Mouse (Mus musculus) cerebellum, adult 2 months (tissue): Measurements from ENCODE around the gene Nktr. TPM values are rescaled to one million over a fixed set of nuclear protein-coding genes. Genes with fewer than 3 reads are reported as not detected.
A peak's percentile ranks its signal among the peaks of the same experiment; 100 is the strongest.

ENCODE experiments used
- DNase-seq, 2 experiments: peaks; one replicate each; pipeline ENCODE4 v3.0.0; 2021
- H3K27ac ChIP-seq: fragments of 200-500 bp; 2 replicates; pipeline ENCODE4 v1.5.1; 2012; ENCODE audit warnings: low read length, control low read depth, inconsistent platforms; ENCODE audit not compliant: insufficient read depth
- H3K27me3 ChIP-seq: fragments of 200-500 bp; 2 replicates; pipeline ENCODE4 v1.6.1; 2012; ENCODE audit warnings: inconsistent platforms, mild to moderate bottlenecking, low read length, moderate library complexity; ENCODE audit not compliant: control insufficient read depth, insufficient read depth
- H3K4me1 ChIP-seq: fragments of 200-500 bp; 2 replicates; pipeline ENCODE4 v1.6.1; 2011; ENCODE audit warnings: low read length; ENCODE audit not compliant: control insufficient read depth, insufficient read depth
- H3K4me3 ChIP-seq: fragments of 200-500 bp; replicated peaks from 2 replicates; pipeline ENCODE3; 2011; ENCODE audit warnings: mild to moderate bottlenecking, low read depth, low read length, control low read depth; ENCODE audit not compliant: insufficient read depth
- CTCF ChIP-seq: fragments of 200-500 bp; IDR thresholded peaks from 2 replicates; pipeline ENCODE4 v1.5.1; 2011; ENCODE audit warnings: low read depth, mild to moderate bottlenecking, control low read depth, low read length, moderate library complexity, borderline replicate concordance; ENCODE audit not compliant: insufficient read depth
- POLR2A ChIP-seq: fragments of 200-500 bp; IDR thresholded peaks from 2 replicates; pipeline ENCODE4 v1.6.1; 2011; ENCODE audit warnings: low read length, control low read depth, borderline replicate concordance; ENCODE audit not compliant: insufficient read depth
- WGBS: fragments of 180-500 bp; shearing (Covaris S2); methylation state at CpG from one replicate; pipeline ENCODE4 v1.1.7; 2018; 5-methylcytosine and 5-hydroxymethylcytosine counted together
- polyA plus RNA-seq: library from polyadenylated mRNA; depleted of rRNA; stranded (reverse); fragments of >200 nt; gene quantifications from 2 replicates; pipeline ENCODE4 v1.2.3, GENCODE M21; 2012

Gene Nktr
- polyA plus RNA-seq, 1 experiment = 130 TPM

DNA sequence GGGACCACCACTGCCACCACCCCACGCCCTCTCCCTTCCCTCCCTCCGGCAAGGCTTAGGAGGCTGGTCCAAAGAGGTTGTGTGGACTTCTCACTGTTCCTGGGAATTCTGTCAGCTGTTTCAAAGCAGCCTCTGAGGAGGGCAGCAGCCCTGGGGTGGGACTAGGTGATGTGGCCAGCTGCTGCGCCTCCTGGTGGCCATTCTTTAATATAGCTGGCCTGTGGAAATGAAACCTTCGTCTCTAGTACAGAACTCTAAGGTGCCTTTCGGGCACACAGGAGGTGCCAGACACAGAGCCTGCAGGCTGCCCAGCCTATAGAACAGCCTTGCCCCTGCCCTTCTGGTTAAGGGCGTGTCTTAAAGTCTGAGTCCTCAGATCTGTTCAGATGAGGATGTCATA, 39.4 kb upstream of the Nktr start:
- TF ChIP-seq POLR2A = no peak
- TF ChIP-seq CTCF = peak; percentile 76
- peak; percentile 29 to 35 for DNase-seq
- H3K27me3 ChIP-seq = 0 out of 2 replicates have a peak, but pooled peaks cover 1% of the 10 kb centered on the region
- H3K4me1 ChIP-seq = no peaks in the 10 kb centered on the region
- H3K4me3 ChIP-seq = no peak overlapping the region
- WGBS = 11% methylated on average over 6 of the region's 6 CpGs
- H3K27ac ChIP-seq = no peak overlapping the region

DNA sequence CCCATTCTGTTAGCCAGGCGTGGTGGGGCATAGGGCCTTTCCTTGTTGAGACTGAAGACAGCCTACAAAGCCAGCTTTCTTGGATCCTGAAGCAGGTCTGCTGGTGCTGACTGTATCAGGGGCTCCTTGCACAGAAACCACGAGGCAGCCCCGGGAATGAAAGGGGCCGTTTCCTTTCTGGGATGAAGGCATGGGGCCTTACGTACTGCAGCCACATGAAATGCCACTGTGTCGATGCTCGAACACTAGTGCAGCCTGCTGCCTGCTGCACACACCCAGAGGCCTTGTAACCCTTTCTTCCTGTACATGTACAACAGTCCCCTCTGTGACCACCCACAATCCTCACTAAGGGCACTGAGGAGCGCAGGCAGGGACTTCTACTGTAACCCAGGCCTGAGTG, 37.8 kb upstream of the Nktr start:
- 76% methylated on average over 8 of the region's 8 CpGs for WGBS
- TF ChIP-seq POLR2A (no peak), CTCF (no peak)
- H3K27ac ChIP-seq = no peak overlapping the region
- DNase-seq = no peak
- no peaks in the 10 kb centered on the region for H3K27me3 ChIP-seq
- H3K4me3 ChIP-seq = no peak overlapping the region
- no peaks in the 10 kb centered on the region for H3K4me1 ChIP-seq

DNA sequence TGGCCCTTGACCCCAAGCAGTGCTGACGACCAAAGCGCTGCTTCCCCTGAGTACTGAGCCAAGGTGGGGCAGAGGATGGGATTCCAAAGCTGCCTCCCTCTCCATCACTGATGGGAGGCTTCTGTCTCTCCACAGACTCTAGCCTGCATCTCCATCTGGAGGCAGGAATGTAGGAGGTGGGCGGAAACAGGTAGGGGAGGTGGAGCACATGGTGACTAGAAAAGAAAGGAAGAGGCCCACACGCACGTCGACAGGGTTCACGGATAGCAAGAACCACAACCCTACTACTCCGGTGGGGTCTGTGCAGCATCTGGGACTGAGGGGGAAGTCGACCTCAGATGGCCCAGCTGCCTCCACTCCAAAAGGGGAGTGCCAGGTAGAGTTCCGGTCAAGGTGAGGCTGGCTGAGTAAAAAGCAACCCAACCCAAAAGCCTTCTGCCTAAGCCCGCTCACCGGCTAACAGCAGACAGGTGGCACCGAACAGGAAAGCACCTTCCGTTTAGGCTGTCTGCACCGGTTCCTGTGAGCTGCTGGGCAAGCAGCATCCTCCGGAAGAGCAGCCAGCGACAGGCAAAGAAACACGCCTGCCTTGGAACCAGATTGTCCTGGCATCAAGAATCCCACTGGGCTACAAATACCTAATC, 36.8 kb upstream of the Nktr start:
- TF ChIP-seq CTCF (no peak), POLR2A (no peak)
- DNase-seq = no peak
- no peaks in the 10 kb centered on the region for H3K4me1 ChIP-seq
- no peak overlapping the region for H3K4me3 ChIP-seq
- WGBS = 79% methylated on average over 18 of the region's 18 CpGs
- no peaks in the 10 kb centered on the region for H3K27me3 ChIP-seq
- H3K27ac ChIP-seq = no peak overlapping the region

- no peak overlapping the region for H3K4me3 ChIP-seq
- 82% methylated on average over 7 of the region's 7 CpGs for WGBS
- no peak for DNase-seq
- H3K27me3 ChIP-seq = no peaks in the 10 kb centered on the region
- TF ChIP-seq POLR2A (no peak), CTCF (no peak)
- H3K27ac ChIP-seq = no peak overlapping the region
- no peaks in the 10 kb centered on the region for H3K4me1 ChIP-seq
Measured at GRCm38 (mm10) chr9:121684702-121685101, 34.3 kb upstream of the Nktr start.

GRCm38 (mm10) chr9:121690200-121690651, 28.7 kb upstream of the Nktr start:
- TF ChIP-seq POLR2A = no peak
- TF ChIP-seq CTCF = no peak
- WGBS = 28% methylated on average over 15 of the region's 15 CpGs

GRCm38 (mm10) chr9:121690734-121691133, 28.2 kb upstream of the Nktr start:
- H3K27ac ChIP-seq = no peak overlapping the region

More at GRCm38 (mm10) chr9:121690200-121690651, 28.7 kb upstream of the Nktr start:
- DNase-seq = no peak
- H3K27me3 ChIP-seq = no peaks in the 10 kb centered on the region
- no peak overlapping the region for H3K4me3 ChIP-seq
- H3K27ac ChIP-seq = no peak overlapping the region
- H3K4me1 ChIP-seq = no peaks in the 10 kb centered on the region

DNA sequence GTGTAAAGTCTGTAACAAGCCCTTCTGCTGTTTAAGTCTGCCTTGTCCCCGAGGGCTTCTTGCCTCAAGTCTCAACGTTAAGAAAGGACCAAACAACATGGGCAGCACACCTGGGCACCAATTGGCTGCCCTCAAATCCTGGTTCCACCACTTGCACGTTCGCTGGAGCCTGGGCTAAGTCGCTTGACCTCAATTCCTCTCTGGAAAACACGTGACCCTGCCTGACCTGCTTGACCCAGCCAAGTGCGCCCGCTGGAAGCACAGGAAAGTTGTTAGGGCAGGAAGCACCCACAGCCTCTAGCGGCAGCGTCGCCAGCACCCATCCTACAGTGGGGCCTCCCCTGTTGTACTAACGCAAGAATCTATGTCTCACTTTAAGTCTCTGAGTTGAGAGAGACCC, 24.2 kb upstream of the Nktr start:
- no peak overlapping the region for H3K4me3 ChIP-seq
- TF ChIP-seq CTCF (no peak), POLR2A (no peak)
- H3K4me1 ChIP-seq = no peaks in the 10 kb centered on the region
- 85% methylated on average over 12 of the region's 12 CpGs for WGBS
- no peak for DNase-seq
- no peaks in the 10 kb centered on the region for H3K27me3 ChIP-seq
- no peak overlapping the region for H3K27ac ChIP-seq

More at GRCm38 (mm10) chr9:121690734-121691133, 28.2 kb upstream of the Nktr start:
- Histone ChIP-seq H3K4me1 (no peaks in the 10 kb centered on the region), H3K27me3 (no peaks in the 10 kb centered on the region), H3K4me3 (no peak overlapping the region)
- WGBS = 57% methylated on average over 7 of the region's 7 CpGs
- TF ChIP-seq CTCF (no peak), POLR2A (no peak)
- no peak for DNase-seq

DNA sequence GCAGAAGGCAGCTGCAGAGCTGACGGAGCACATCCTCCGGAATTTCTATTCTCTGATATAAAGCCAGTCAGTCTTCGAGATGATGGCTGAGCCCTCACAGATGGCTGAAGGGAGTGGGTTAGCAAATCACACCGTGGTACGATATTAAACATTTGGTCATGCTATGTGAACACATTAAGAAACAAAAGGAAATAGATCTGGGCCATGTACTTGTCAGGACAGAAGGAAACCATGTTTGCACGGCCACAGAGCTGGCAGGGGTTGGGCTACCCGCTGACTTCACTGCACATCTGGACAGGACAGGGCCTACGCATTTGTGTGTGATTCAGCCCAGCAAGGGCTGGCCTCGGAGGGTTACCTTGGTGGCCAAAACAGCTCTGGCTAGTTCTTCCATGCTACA, 22.3 kb upstream of the Nktr start:
- H3K4me1 ChIP-seq = no peaks in the 10 kb centered on the region
- H3K27me3 ChIP-seq = no peaks in the 10 kb centered on the region
- no peak overlapping the region for H3K27ac ChIP-seq
- no peak for DNase-seq
- WGBS = 65% methylated on average over 9 of the region's 9 CpGs
- TF ChIP-seq CTCF (no peak), POLR2A (no peak)
- no peak overlapping the region for H3K4me3 ChIP-seq
